Mouse (Mus musculus) hindbrain, embryonic 11.5 days (tissue): Measurements from ENCODE around the gene Lamp1. TPM values are rescaled to one million over a fixed set of nuclear protein-coding genes. Genes with fewer than 3 reads are reported as not detected.

Experiments
- ATAC-seq: fragments of 200-750 bp; cut with Nextera tagmentation; 2 replicates; pipeline ENCODE4 v1.8.0; 2017; ENCODE audit warnings: mild to moderate bottlenecking, moderate TSS enrichment, moderate library complexity; ENCODE audit not compliant: low FRiP score
- DNase-seq: peaks from one replicate; pipeline ENCODE4 v3.0.0-alpha.2; 2015; ENCODE audit warnings: low spot score
- H3K27ac ChIP-seq: fragments of 300-500 bp; sonication (generic); 2 replicates; pipeline ENCODE4 v1.5.1; 2014; ENCODE audit warnings: mild to moderate bottlenecking, low read depth, low read length
- H3K27me3 ChIP-seq: fragments of 300-500 bp; sonication (generic); 2 replicates; pipeline ENCODE4 v1.6.1; 2014; ENCODE audit warnings: mild to moderate bottlenecking, low read length, moderate library complexity, mixed read lengths; ENCODE audit not compliant: control insufficient read depth, insufficient read depth
- H3K36me3 ChIP-seq: fragments of 300-500 bp; sonication (generic); 2 replicates; pipeline ENCODE4 v1.6.1; 2014; ENCODE audit warnings: mild to moderate bottlenecking, low read length, moderate library complexity, mixed read lengths; ENCODE audit not compliant: control insufficient read depth, insufficient read depth
- H3K4me1 ChIP-seq: fragments of 300-500 bp; sonication (generic); replicated peaks from 2 replicates; pipeline ENCODE4 v1.6.1; 2014; ENCODE audit warnings: low read length, mixed read lengths; ENCODE audit not compliant: control insufficient read depth, insufficient read depth
- H3K4me2 ChIP-seq: fragments of 300-500 bp; sonication (generic); replicated peaks from 2 replicates; pipeline ENCODE4 v1.6.1; 2014; ENCODE audit warnings: mild to moderate bottlenecking, low read depth, low read length
- H3K4me3 ChIP-seq: fragments of 300-500 bp; sonication (generic); 2 replicates; pipeline ENCODE4 v1.5.1; 2014; ENCODE audit warnings: low read depth, low read length
- H3K9ac ChIP-seq: fragments of 300-500 bp; sonication (generic); 2 replicates; pipeline ENCODE4 v1.6.1; 2014; ENCODE audit warnings: low read depth, low read length
- H3K9me3 ChIP-seq: fragments of 300-500 bp; sonication (generic); 2 replicates; pipeline ENCODE4 v1.6.1; 2016; ENCODE audit warnings: low read length; ENCODE audit not compliant: control insufficient read depth
- WGBS: fragments of 180-500 bp; shearing (Covaris S2); extraction: QIAGEN DNeasy Blood & Tissue Kit; methylation state at CpG from one replicate; pipeline ENCODE4 v1.1.7; 2014; 5-methylcytosine and 5-hydroxymethylcytosine counted together
- polyA plus RNA-seq: library from polyadenylated mRNA; unstranded; fragments of >200 nt; fragmentation: Nextera tagmentation; extraction: Ambion mirVana; gene quantifications from 2 replicates; pipeline ENCODE4 v1.2.1, GENCODE M21; 2014

The Lamp1 gene
- 261 and 286 TPM in 2 replicates for polyA plus RNA-seq

GRCm38 (mm10) chr8:13158718-13159376 lies at the start of gene Lamp1:
Gene Lamp1 (plus strand): TSS chr8:13159161.
- WGBS: 2% methylated on average over 27 of the region's 50 CpGs
- peaks cover 2% of the 10 kb centered on the region; the same call in 1 of the 2 replicates for H3K4me1 ChIP-seq
- H3K9me3 ChIP-seq: no peaks in the 10 kb centered on the region
- no peaks in the 10 kb centered on the region for H3K36me3 ChIP-seq
- peak within 1 kb of the TSS; percentile 86 for H3K9ac ChIP-seq
- H3K27ac ChIP-seq: peak within 1 kb of the TSS; percentile 64; the same call in 1 of the 2 replicates
- H3K27me3 ChIP-seq: no peaks in the 10 kb centered on the region
- DNase-seq (peak; percentile 100), ATAC-seq (peak; percentile 98)
- peak within 1 kb of the TSS; percentile 88 for H3K4me2 ChIP-seq
- H3K4me3 ChIP-seq: peak within 1 kb of the TSS; percentile 96

GRCm38 (mm10) chr8:13109416-13109960 lies 49.5 kb upstream of the Lamp1 start:
- ATAC-seq: no peak
- no peak for DNase-seq
- Histone ChIP-seq H3K4me1 (no peaks in the 10 kb centered on the region), H3K4me3 (no peak overlapping the region), H3K36me3 (no peaks in the 10 kb centered on the region), H3K27ac (no peak overlapping the region), H3K9ac (no peak overlapping the region), H3K27me3 (no peaks in the 10 kb centered on the region), H3K9me3 (no peaks in the 10 kb centered on the region), H3K4me2 (no peak overlapping the region)
- WGBS: 96% methylated on average over 1 of the region's 1 CpGs

- Histone ChIP-seq H3K27me3 (no peaks in the 10 kb centered on the region), H3K4me3 (no peak overlapping the region), H3K36me3 (no peaks in the 10 kb centered on the region), H3K27ac (no peak overlapping the region), H3K4me2 (no peak overlapping the region), H3K4me1 (no peaks in the 10 kb centered on the region), H3K9me3 (no peaks in the 10 kb centered on the region), H3K9ac (no peak overlapping the region)
- no peak for ATAC-seq
- DNase-seq: no peak
- 92% methylated on average over 11 of the region's 11 CpGs for WGBS
Observed at GRCm38 (mm10) chr8:13111917-13112316, 47.0 kb upstream of the Lamp1 start.

GRCm38 (mm10) chr8:13113232-13113631 lies 45.7 kb upstream of the Lamp1 start:
- H3K27ac ChIP-seq: no peak overlapping the region
- no peaks in the 10 kb centered on the region for H3K27me3 ChIP-seq
- ATAC-seq (no peak), DNase-seq (no peak)
- no peak overlapping the region for H3K4me2 ChIP-seq
- WGBS: 99% methylated on average over 4 of the region's 4 CpGs
- H3K4me1 ChIP-seq: no peaks in the 10 kb centered on the region
- no peaks in the 10 kb centered on the region for H3K36me3 ChIP-seq
- no peaks in the 10 kb centered on the region for H3K9me3 ChIP-seq
- H3K9ac ChIP-seq: no peak overlapping the region
- no peak overlapping the region for H3K4me3 ChIP-seq

GRCm38 (mm10) chr8:13117096-13117495 lies 41.9 kb upstream of the Lamp1 start:
- WGBS: 91% methylated on average over 2 of the region's 2 CpGs
- Histone ChIP-seq H3K4me3 (no peak overlapping the region), H3K4me1 (no peaks in the 10 kb centered on the region), H3K9me3 (no peaks in the 10 kb centered on the region), H3K27ac (no peak overlapping the region), H3K36me3 (no peaks in the 10 kb centered on the region), H3K9ac (no peak overlapping the region), H3K4me2 (no peak overlapping the region), H3K27me3 (no peaks in the 10 kb centered on the region)
- DNase-seq: no peak
- ATAC-seq: no peak

GRCm38 (mm10) chr8:13118516-13118915 lies 40.4 kb upstream of the Lamp1 start:
- Histone ChIP-seq H3K9ac (no peak overlapping the region), H3K9me3 (no peaks in the 10 kb centered on the region), H3K36me3 (no peaks in the 10 kb centered on the region), H3K4me1 (no peaks in the 10 kb centered on the region), H3K27me3 (no peaks in the 10 kb centered on the region), H3K27ac (no peak overlapping the region), H3K4me3 (no peak overlapping the region), H3K4me2 (no peak overlapping the region)
- WGBS: 85% methylated on average over 3 of the region's 3 CpGs
- no peak for DNase-seq
- ATAC-seq: no peak

- Histone ChIP-seq H3K4me1 (no peaks in the 10 kb centered on the region), H3K9ac (no peak overlapping the region), H3K27me3 (no peaks in the 10 kb centered on the region), H3K36me3 (0 out of 2 replicates have a peak, but pooled peaks cover 4% of the 10 kb centered on the region), H3K27ac (no peak overlapping the region), H3K4me2 (no peak overlapping the region), H3K9me3 (no peaks in the 10 kb centered on the region), H3K4me3 (no peak overlapping the region)
- no peak for DNase-seq
- 85% methylated on average over 7 of the region's 7 CpGs for WGBS
- no peak for ATAC-seq
Observed at GRCm38 (mm10) chr8:13120882-13121665, 37.9 kb upstream of the Lamp1 start.

GRCm38 (mm10) chr8:13122887-13123421 lies 36.0 kb upstream of the Lamp1 start:
- DNase-seq (no peak), ATAC-seq (no peak)
- 0 out of 2 replicates have a peak, but pooled peaks cover 7% of the 10 kb centered on the region for H3K36me3 ChIP-seq
- no peak overlapping the region for H3K27ac ChIP-seq
- no peaks in the 10 kb centered on the region for H3K9me3 ChIP-seq
- no peak overlapping the region for H3K9ac ChIP-seq
- no peaks in the 10 kb centered on the region for H3K4me1 ChIP-seq
- no peaks in the 10 kb centered on the region for H3K27me3 ChIP-seq
- H3K4me3 ChIP-seq: no peak overlapping the region
- 96% methylated on average over 7 of the region's 7 CpGs for WGBS
- H3K4me2 ChIP-seq: no peak overlapping the region
